Mouse (Mus musculus) lung, embryonic 15.5 days (tissue): Measurements from ENCODE around the gene Pih1d3. TPM values are rescaled to one million over a fixed set of nuclear protein-coding genes. Genes with fewer than 3 reads are reported as not detected.

ENCODE experiments used
- ATAC-seq: fragments of 200-750 bp; cut with Nextera tagmentation; 2 replicates; pipeline ENCODE4 v1.8.0; 2017; ENCODE audit warnings: moderate number of reproducible peaks, borderline replicate concordance; ENCODE audit not compliant: low FRiP score, low TSS enrichment; ENCODE audit errors: extremely low read depth
- H3K27ac ChIP-seq: fragments of 300-500 bp; sonication (generic); 2 replicates; pipeline ENCODE4 v1.5.1; 2015; ENCODE audit warnings: moderate library complexity, mild to moderate bottlenecking, inconsistent platforms
- H3K27me3 ChIP-seq: fragments of 300-500 bp; sonication (generic); 2 replicates; pipeline ENCODE4 v1.6.1; 2015; ENCODE audit warnings: inconsistent platforms
- H3K36me3 ChIP-seq: fragments of 300-500 bp; sonication (generic); 2 replicates; pipeline ENCODE4 v1.6.1; 2015; ENCODE audit warnings: inconsistent platforms
- H3K4me1 ChIP-seq: fragments of 300-500 bp; sonication (generic); 2 replicates; pipeline ENCODE4 v1.6.1; 2015; ENCODE audit warnings: inconsistent platforms
- H3K4me2 ChIP-seq: fragments of 300-500 bp; sonication (generic); 2 replicates; pipeline ENCODE4 v1.6.1; 2015; ENCODE audit warnings: inconsistent platforms, mild to moderate bottlenecking, moderate library complexity
- H3K4me3 ChIP-seq: fragments of 300-500 bp; sonication (generic); 2 replicates; pipeline ENCODE4 v1.5.1; 2015; ENCODE audit warnings: mild to moderate bottlenecking, inconsistent platforms
- H3K9ac ChIP-seq: fragments of 300-500 bp; sonication (generic); 2 replicates; pipeline ENCODE4 v1.6.1; 2015; ENCODE audit warnings: inconsistent platforms
- H3K9me3 ChIP-seq: fragments of 300-500 bp; sonication (generic); 2 replicates; pipeline ENCODE4 v1.6.1; 2016; ENCODE audit warnings: inconsistent platforms
- WGBS: fragments of 180-500 bp; shearing (Covaris S2); methylation state at CpG from one replicate; pipeline ENCODE4 v1.1.7; 2015; 5-methylcytosine and 5-hydroxymethylcytosine counted together
- polyA plus RNA-seq: library from polyadenylated mRNA; unstranded; fragments of >200 nt; fragmentation: Nextera tagmentation; extraction: Ambion mirVana; gene quantifications from 2 replicates; pipeline ENCODE4 v1.2.1, GENCODE M21; 2015

The Pih1d3 gene
- polyA plus RNA-seq, 1 experiment from 2014 or later: not detected

DNA sequence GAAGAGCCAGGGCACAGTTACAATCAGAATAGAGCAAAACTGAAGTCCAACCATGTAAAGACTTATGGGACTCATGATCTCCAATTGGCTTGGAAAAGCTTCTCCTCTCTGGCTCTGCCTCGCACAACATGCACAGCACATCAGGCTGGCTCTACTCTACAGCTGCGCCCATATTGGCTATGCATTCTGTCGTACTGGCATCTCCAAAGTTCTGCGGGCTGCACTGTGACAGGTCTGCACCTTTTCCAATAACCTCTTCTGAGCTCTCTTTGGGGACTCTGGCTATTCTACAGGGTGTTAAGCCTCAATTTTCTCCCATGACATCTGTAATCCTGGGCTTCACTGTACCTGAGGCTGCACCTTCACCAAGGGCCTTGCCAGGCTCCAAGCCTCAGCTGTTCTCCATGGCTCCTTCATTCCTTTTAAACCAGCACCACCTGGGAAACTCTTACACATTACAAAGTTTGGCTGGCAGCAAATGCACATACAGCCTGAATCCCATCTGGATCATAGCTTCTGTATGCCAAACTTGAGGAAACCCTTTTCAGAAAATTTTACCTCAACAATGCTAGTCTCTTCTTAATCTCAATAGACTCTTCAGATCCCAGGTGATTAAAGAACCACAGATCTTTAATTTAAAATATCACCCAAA is 1.9 kb upstream of the Pih1d3 start:
- Histone ChIP-seq H3K36me3 (no peaks in the 10 kb centered on the region), H3K9me3 (no peaks in the 10 kb centered on the region), H3K27ac (no peak overlapping the region), H3K4me2 (no peak overlapping the region), H3K4me3 (no peak overlapping the region), H3K27me3 (no peaks in the 10 kb centered on the region), H3K9ac (no peak overlapping the region), H3K4me1 (no peaks in the 10 kb centered on the region)
- ATAC-seq: no peak
- WGBS: 93% methylated on average over 4 of the region's 4 CpGs

DNA sequence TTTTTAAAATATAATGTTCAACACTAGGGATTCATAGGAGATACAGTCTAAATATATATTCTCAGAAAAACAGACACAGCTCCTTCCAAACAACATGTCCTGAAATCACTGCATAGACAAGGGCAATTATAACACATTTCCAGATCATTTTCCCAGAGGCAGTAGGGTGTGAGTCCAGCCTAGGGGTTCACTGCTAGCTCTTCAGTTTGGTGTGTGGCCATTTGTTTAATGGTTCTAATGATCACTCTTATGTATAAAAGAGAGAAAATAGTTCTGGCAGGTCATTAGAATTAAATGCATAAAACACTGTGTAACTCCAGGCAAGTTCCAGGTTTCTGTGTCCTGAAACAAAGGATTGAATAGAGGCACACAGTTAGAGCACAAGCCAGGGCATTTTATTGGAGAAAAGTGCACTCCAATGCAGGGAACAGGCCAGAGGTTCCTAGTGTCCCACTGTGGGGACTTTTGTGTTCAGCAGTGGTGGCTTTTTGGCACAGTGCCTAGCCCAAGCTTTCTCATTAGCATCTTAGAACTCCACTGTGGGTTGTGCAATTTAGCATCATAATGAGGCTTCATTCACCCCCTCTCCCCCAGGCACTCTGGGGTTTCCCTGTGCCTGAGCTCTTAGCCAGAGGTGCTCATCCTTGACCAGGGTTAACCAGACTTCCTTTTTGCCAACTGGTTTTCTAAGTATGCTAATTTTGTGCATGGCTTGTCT is 10.8 kb downstream of the Pih1d3 start:
- Histone ChIP-seq H3K4me1 (no peaks in the 10 kb centered on the region), H3K9me3 (no peaks in the 10 kb centered on the region), H3K4me2 (no peak overlapping the region), H3K27ac (no peak overlapping the region), H3K27me3 (no peaks in the 10 kb centered on the region), H3K9ac (no peak overlapping the region), H3K4me3 (no peak overlapping the region), H3K36me3 (no peaks in the 10 kb centered on the region)
- no peak for ATAC-seq

DNA sequence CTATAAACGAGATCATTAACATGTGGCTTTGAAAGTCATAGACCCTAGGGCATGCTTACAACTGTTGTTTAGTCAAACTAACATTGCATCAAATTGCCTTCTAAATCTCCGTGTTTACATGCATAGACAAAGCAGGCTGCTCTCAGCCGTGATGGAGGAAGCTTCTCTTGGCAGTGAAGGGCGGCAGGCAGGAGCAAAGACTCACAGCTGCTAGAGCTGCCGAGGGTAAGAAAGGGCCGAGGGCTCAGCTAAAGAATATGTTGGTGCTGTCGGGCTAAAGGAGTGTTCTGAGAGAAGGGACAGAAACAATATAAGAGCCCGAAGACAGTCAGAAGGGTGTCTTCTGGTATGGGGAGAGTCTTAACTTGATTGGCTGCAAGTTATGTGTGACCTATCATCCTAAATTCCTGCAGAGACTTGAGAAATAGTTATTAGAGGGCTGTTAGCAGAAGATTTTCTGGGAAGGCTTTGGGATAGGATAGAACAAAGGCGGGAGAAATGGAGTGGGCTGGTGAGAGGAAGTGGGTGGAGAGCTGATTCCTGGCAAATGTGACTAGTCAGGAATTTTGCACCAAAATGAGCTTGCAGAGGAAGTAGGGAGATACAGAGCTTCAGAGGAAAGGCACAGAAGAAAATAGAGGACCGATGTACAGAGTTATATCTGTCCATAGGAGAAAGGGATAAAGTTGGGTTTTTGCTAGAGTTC is 37.7 kb downstream of the Pih1d3 start:
- peak; percentile 60; the same call in 1 of the 2 replicates for ATAC-seq
- H3K4me3 ChIP-seq: no peak overlapping the region

More for the DNA sequence above, 37.7 kb downstream of the Pih1d3 start:
- Histone ChIP-seq H3K36me3 (no peaks in the 10 kb centered on the region), H3K27me3 (no peaks in the 10 kb centered on the region), H3K27ac (peak overlapping the region; percentile 60), H3K9ac (no peak overlapping the region), H3K9me3 (no peaks in the 10 kb centered on the region), H3K4me1 (no peaks in the 10 kb centered on the region), H3K4me2 (no peak overlapping the region)
- WGBS: 46% methylated on average over 10 of the region's 10 CpGs

Other genes with a start within 250 kb of the Pih1d3 start
- gene AC153137.1, start 244.9 kb upstream of the Pih1d3 start, polyA plus RNA-seq: 0.21 TPM in 1 of 2 replicates, not detected in the other
- not detected in 2 replicates for gene Lgsn, start 46.4 kb upstream of the Pih1d3 start, polyA plus RNA-seq
- not detected in 2 replicates for gene 4931428L18Rik, start 154 bp upstream of the Pih1d3 start, polyA plus RNA-seq